Mouse (Mus musculus) heart, postnatal 25 days (tissue): ENCODE data around the gene Fgfr2. TPM values are rescaled to one million over a fixed set of nuclear protein-coding genes. Genes with fewer than 3 reads are reported as not detected.
A peak's percentile ranks its signal among the peaks of the same experiment; 100 is the strongest.

Source experiments
- DNase-seq: peaks from one replicate; pipeline ENCODE4 v3.0.0; 2022; ENCODE audit warnings: low spot score
- intact Hi-C: fragments of 180-260 bp; cut with DNase I; formaldehyde crosslinking; loops from one replicate; pipeline ENCODE4 v1.15.1; 2025
- total RNA-seq, 2 experiments: library from RNA; stranded (reverse); gene quantifications; 2 replicates each; pipeline ENCODE4 v1.2.3; 2021

Fgfr2 gene
- total RNA-seq, 2 experiments from 2014 or later, result 1.7 to 1.8 TPM

GRCm38 (mm10) chr7:132572738-132573137, 550.4 kb downstream of the Fgfr2 start:
- intact Hi-C loops, result loop anchor here (10.0 kb wide), 1 partner anchor 152 kb away; no protein-coding TSS in a partner anchor
- DNase-seq, result no peak

GRCm38 (mm10) chr7:132571481-132571880, 551.7 kb downstream of the Fgfr2 start:
- intact Hi-C loops, result loop anchor here (10.0 kb wide), 1 partner anchor 153 kb away; no protein-coding TSS in a partner anchor
- no peak for DNase-seq

- no peak for DNase-seq
- intact Hi-C loops, result loop anchor here (10.0 kb wide), 1 partner anchor 155 kb away; no protein-coding TSS in a partner anchor
These were observed 553.1 kb downstream of the Fgfr2 start for GRCm38 (mm10) chr7:132570071-132570470.

- intact Hi-C loops, result no loop called here
- no peak for DNase-seq
These were observed 554.3 kb downstream of the Fgfr2 start for GRCm38 (mm10) chr7:132568817-132569216.

GRCm38 (mm10) chr7:132565831-132566230, 557.3 kb downstream of the Fgfr2 start:
- intact Hi-C loops, result no loop called here
- DNase-seq, result no peak

- intact Hi-C loops, result loop anchor here (10.0 kb wide), 1 partner anchor 1004 kb away; no protein-coding TSS in a partner anchor
- no peak for DNase-seq
These were observed 563.9 kb downstream of the Fgfr2 start for GRCm38 (mm10) chr7:132559138-132559766.

- no peak for DNase-seq
- intact Hi-C loops, result loop anchor here (10.0 kb wide), 1 partner anchor 1003 kb away; no protein-coding TSS in a partner anchor
These were observed 564.9 kb downstream of the Fgfr2 start for GRCm38 (mm10) chr7:132558141-132558736.

- intact Hi-C loops, result loop anchor here (10.0 kb wide), 1 partner anchor 1002 kb away; no protein-coding TSS in a partner anchor
- DNase-seq, result no peak
These were observed 566.6 kb downstream of the Fgfr2 start for GRCm38 (mm10) chr7:132556575-132556974.

- DNase-seq, result no peak
- intact Hi-C loops, result loop anchor here (10.0 kb wide), 1 partner anchor 1001 kb away; no protein-coding TSS in a partner anchor
These were observed 567.2 kb downstream of the Fgfr2 start for GRCm38 (mm10) chr7:132555911-132556310.

GRCm38 (mm10) chr7:132554091-132554490, 569.1 kb downstream of the Fgfr2 start:
- no peak for DNase-seq
- intact Hi-C loops, result loop anchor here (10.0 kb wide), 1 partner anchor 999 kb away; no protein-coding TSS in a partner anchor

- intact Hi-C loops, result loop anchor here (1.0 to 10.0 kb wide), 5 partner anchors 75 to 997 kb away; partner anchors contain the start of gene Chst15
- peak; percentile 85 for DNase-seq
These were observed 571.6 kb downstream of the Fgfr2 start for GRCm38 (mm10) chr7:132551351-132552126.

GRCm38 (mm10) chr7:132547126-132547525, 576.0 kb downstream of the Fgfr2 start:
- intact Hi-C loops, result no loop called here
- DNase-seq, result no peak

GRCm38 (mm10) chr7:132542427-132542826, 580.7 kb downstream of the Fgfr2 start:
- DNase-seq, result no peak
- intact Hi-C loops, result no loop called here

GRCm38 (mm10) chr7:132541566-132541965, 581.6 kb downstream of the Fgfr2 start:
- intact Hi-C loops, result no loop called here
- DNase-seq, result no peak

GRCm38 (mm10) chr7:132540597-132540996, 582.6 kb downstream of the Fgfr2 start:
- no peak for DNase-seq
- intact Hi-C loops, result no loop called here

GRCm38 (mm10) chr7:132529206-132529605, 593.9 kb downstream of the Fgfr2 start:
- DNase-seq, result no peak
- intact Hi-C loops, result no loop called here

- no peak for DNase-seq
- intact Hi-C loops, result no loop called here
These were observed 609.6 kb downstream of the Fgfr2 start for GRCm38 (mm10) chr7:132513419-132513982.

- no peak for DNase-seq
- intact Hi-C loops, result no loop called here
These were observed 614.0 kb downstream of the Fgfr2 start for GRCm38 (mm10) chr7:132509110-132509509.

GRCm38 (mm10) chr7:132507361-132507760, 615.8 kb downstream of the Fgfr2 start:
- no peak for DNase-seq
- intact Hi-C loops, result no loop called here

- DNase-seq, result no peak
- intact Hi-C loops, result no loop called here
These were observed 616.9 kb downstream of the Fgfr2 start for GRCm38 (mm10) chr7:132506226-132506625.
